Mouse (Mus musculus) hindbrain, embryonic 11.5 days (tissue): Measurements from ENCODE around the gene Frem2. TPM values are rescaled to one million over a fixed set of nuclear protein-coding genes. Genes with fewer than 3 reads are reported as not detected.

Experiments
- ATAC-seq: fragments of 200-750 bp; cut with Nextera tagmentation; 2 replicates; pipeline ENCODE4 v1.8.0; 2017; ENCODE audit warnings: mild to moderate bottlenecking, moderate TSS enrichment, moderate library complexity; ENCODE audit not compliant: low FRiP score
- DNase-seq: peaks from one replicate; pipeline ENCODE4 v3.0.0-alpha.2; 2015; ENCODE audit warnings: low spot score
- H3K27ac ChIP-seq: fragments of 300-500 bp; sonication (generic); 2 replicates; pipeline ENCODE4 v1.5.1; 2014; ENCODE audit warnings: mild to moderate bottlenecking, low read depth, low read length
- H3K27me3 ChIP-seq: fragments of 300-500 bp; sonication (generic); 2 replicates; pipeline ENCODE4 v1.6.1; 2014; ENCODE audit warnings: mild to moderate bottlenecking, low read length, moderate library complexity, mixed read lengths; ENCODE audit not compliant: control insufficient read depth, insufficient read depth
- H3K36me3 ChIP-seq: fragments of 300-500 bp; sonication (generic); 2 replicates; pipeline ENCODE4 v1.6.1; 2014; ENCODE audit warnings: mild to moderate bottlenecking, low read length, moderate library complexity, mixed read lengths; ENCODE audit not compliant: control insufficient read depth, insufficient read depth
- H3K4me1 ChIP-seq: fragments of 300-500 bp; sonication (generic); replicated peaks from 2 replicates; pipeline ENCODE4 v1.6.1; 2014; ENCODE audit warnings: low read length, mixed read lengths; ENCODE audit not compliant: control insufficient read depth, insufficient read depth
- H3K4me2 ChIP-seq: fragments of 300-500 bp; sonication (generic); replicated peaks from 2 replicates; pipeline ENCODE4 v1.6.1; 2014; ENCODE audit warnings: mild to moderate bottlenecking, low read depth, low read length
- H3K4me3 ChIP-seq: fragments of 300-500 bp; sonication (generic); 2 replicates; pipeline ENCODE4 v1.5.1; 2014; ENCODE audit warnings: low read depth, low read length
- H3K9ac ChIP-seq: fragments of 300-500 bp; sonication (generic); 2 replicates; pipeline ENCODE4 v1.6.1; 2014; ENCODE audit warnings: low read depth, low read length
- H3K9me3 ChIP-seq: fragments of 300-500 bp; sonication (generic); 2 replicates; pipeline ENCODE4 v1.6.1; 2016; ENCODE audit warnings: low read length; ENCODE audit not compliant: control insufficient read depth
- WGBS: fragments of 180-500 bp; shearing (Covaris S2); extraction: QIAGEN DNeasy Blood & Tissue Kit; methylation state at CpG from one replicate; pipeline ENCODE4 v1.1.7; 2014; 5-methylcytosine and 5-hydroxymethylcytosine counted together
- polyA plus RNA-seq: library from polyadenylated mRNA; unstranded; fragments of >200 nt; fragmentation: Nextera tagmentation; extraction: Ambion mirVana; gene quantifications from 2 replicates; pipeline ENCODE4 v1.2.1, GENCODE M21; 2014

Frem2 gene
- polyA plus RNA-seq, 1 experiment from 2014 or later = 3.4 TPM

DNA sequence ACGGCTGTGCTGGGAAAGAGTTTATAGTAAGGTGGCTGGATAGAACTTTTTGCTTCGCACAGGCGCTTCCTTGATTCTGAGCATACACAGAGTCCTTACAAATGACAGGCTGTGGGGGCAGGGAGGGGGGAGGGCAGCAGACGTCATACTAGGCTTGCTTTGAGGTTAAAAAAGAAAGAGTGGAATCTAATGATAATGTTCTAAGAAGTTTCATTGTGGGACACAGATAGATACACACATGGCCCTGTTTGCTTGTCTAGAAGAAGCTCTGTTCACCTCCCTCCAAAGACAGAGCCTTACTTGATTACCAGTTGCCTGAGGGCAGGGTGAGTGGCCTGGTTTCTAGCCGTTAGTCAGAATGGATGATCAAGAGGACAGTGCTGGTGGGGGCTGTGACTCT lies 144.1 kb downstream of the Frem2 start:
- Histone ChIP-seq H3K9me3 (no peaks in the 10 kb centered on the region), H3K27me3 (no peaks in the 10 kb centered on the region), H3K27ac (no peak overlapping the region), H3K4me1 (no peaks in the 10 kb centered on the region), H3K9ac (no peak overlapping the region), H3K4me2 (no peak overlapping the region), H3K36me3 (no peaks in the 10 kb centered on the region), H3K4me3 (no peak overlapping the region)
- ATAC-seq (no peak), DNase-seq (no peak)
- 73% methylated on average over 5 of the region's 5 CpGs for WGBS

DNA sequence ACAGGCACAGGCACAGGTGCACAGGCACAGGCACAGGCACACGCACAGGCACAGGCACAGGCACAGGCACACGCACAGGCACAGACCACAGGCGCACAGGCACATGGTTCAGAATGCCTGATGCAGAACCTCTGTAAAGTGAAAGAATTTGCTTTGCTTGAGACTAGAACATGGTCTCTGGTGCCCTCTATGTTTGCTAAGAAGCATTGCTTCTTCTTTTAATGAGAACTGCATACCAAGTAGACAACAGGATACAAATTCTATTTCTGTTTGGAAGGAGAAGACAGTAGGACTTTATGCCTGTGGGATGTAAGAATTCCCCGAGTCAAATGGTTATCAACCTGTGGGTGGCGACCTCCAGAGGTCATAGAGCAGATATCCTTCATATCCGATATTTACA lies 154.7 kb downstream of the Frem2 start:
- no peak overlapping the region for H3K4me3 ChIP-seq
- H3K27me3 ChIP-seq = no peaks in the 10 kb centered on the region
- 75% methylated on average over 6 of the region's 6 CpGs for WGBS
- no peaks in the 10 kb centered on the region for H3K36me3 ChIP-seq
- no peak overlapping the region for H3K27ac ChIP-seq
- no peak overlapping the region for H3K4me2 ChIP-seq
- no peaks in the 10 kb centered on the region for H3K4me1 ChIP-seq
- ATAC-seq = no peak
- DNase-seq = no peak
- no peaks in the 10 kb centered on the region for H3K9me3 ChIP-seq
- H3K9ac ChIP-seq = no peak overlapping the region

DNA sequence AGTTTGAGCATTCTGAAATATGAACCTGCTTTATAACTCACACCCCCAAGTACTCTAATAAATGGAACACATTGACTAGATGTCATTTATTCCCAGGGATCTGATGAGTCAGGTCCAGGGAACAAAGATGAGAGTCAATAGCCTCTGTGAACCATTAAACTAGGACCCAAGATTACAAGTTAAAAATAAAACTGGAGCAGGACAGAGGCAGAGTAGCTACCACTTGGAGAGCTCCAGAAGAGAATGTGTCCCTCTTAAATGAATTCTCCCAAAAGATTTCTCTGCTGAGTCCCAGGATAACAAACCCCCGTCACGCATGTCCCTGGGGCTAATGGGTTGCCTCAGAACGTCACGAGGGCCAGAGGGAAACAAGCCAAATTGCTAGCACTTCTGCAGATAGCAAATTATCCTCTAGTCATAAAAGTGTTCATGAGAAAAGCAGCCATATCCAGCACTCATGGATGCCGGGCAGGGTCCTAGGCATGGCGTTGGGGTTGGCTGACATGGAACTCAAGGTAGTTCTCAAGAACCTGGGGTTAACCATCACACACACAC lies 158.7 kb downstream of the Frem2 start:
- H3K4me2 ChIP-seq = no peak overlapping the region
- DNase-seq (no peak), ATAC-seq (no peak)
- H3K4me3 ChIP-seq = no peak overlapping the region
- 88% methylated on average over 6 of the region's 6 CpGs for WGBS
- H3K9me3 ChIP-seq = no peaks in the 10 kb centered on the region
- no peak overlapping the region for H3K9ac ChIP-seq
- H3K27ac ChIP-seq = no peak overlapping the region
- no peaks in the 10 kb centered on the region for H3K4me1 ChIP-seq
- no peaks in the 10 kb centered on the region for H3K27me3 ChIP-seq
- H3K36me3 ChIP-seq = no peaks in the 10 kb centered on the region

DNA sequence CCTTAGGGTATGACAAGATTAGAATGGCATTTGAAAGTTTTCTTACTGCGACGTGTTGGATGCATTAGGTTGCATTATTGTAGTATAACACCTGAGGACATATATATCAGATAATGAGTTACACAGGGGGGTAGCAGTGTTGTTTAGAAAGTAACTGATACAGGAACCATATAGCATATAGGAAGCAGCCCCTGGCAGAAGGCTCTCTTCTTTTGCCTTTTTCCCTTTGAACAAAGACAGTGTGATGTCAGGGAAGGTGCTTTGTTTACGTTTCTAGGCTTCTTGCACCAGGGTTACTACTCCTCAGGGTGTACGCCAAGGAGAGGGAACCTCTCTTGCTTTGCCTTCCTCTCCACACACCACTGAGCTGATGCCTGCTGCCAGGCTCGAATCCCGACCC lies 168.8 kb downstream of the Frem2 start, which contains the start of gene Stoml3:
Gene Stoml3 (plus strand): TSS at position 301 of the 400 bp plus-strand sequence.
- no peak within 1 kb of the TSS for H3K4me3 ChIP-seq
- no peak within 1 kb of the TSS for H3K9ac ChIP-seq
- no peaks in the 10 kb centered on the region for H3K36me3 ChIP-seq
- no peaks in the 10 kb centered on the region for H3K27me3 ChIP-seq
- DNase-seq (no peak), ATAC-seq (no peak)
- H3K27ac ChIP-seq = no peak within 1 kb of the TSS
- H3K4me1 ChIP-seq = no peaks in the 10 kb centered on the region
- WGBS = 78% methylated on average over 6 of the region's 6 CpGs
- no peaks in the 10 kb centered on the region for H3K9me3 ChIP-seq
- no peak within 1 kb of the TSS for H3K4me2 ChIP-seq

DNA sequence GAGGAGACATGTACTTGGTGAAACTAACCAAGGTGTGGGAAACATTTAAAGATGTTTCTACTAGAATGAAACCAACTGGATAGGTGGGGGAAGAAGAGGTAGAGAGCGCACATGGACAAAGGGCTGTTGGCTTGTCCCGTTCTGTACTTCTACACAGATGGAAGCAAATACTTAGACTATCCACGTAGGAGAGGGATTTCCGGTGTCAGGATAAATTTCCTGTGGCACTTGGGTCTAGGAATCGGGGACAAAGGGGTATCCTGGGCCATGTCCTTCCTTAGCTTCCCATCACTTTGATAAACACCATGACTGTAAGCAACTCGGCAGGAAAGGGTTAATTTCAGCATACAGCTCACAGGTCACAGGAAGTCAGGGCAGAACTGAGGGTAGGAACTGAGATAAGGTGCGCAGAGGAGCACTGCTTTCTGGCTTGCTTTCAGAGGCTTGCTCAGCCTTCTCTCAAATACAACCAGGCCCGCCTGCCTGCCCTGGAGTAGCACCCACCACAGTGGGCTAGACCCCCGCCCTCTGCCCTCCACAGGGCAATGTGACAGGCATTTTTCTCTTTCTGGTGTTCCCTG lies 170.1 kb downstream of the Frem2 start:
- ATAC-seq (no peak), DNase-seq (no peak)
- Histone ChIP-seq H3K27ac (no peak overlapping the region), H3K9ac (no peak overlapping the region), H3K4me2 (no peak overlapping the region), H3K4me1 (no peaks in the 10 kb centered on the region), H3K9me3 (no peaks in the 10 kb centered on the region), H3K36me3 (no peaks in the 10 kb centered on the region), H3K4me3 (no peak overlapping the region), H3K27me3 (no peaks in the 10 kb centered on the region)
- WGBS = 77% methylated on average over 9 of the region's 9 CpGs

DNA sequence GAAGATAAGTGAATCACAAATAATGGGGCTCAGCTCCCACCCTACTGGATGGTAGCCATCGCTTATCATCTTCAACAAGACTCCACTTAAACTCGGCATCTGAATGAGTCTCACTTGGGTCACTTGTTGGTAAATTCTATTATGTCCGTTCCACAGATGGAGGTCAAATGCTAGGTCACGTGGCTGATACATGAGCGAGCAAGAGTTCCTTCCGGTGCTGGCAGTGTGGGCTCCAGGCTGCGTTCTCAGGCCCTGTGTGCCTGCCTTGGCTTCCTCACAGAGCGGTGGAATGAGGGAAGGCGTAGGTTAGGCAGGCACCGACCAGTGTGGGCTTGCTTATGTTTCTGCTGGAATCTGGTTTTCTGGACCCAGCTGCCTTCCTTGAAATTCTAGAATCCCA lies 170.6 kb downstream of the Frem2 start:
- no peak overlapping the region for H3K4me3 ChIP-seq
- no peaks in the 10 kb centered on the region for H3K27me3 ChIP-seq
- H3K4me2 ChIP-seq = no peak overlapping the region
- no peaks in the 10 kb centered on the region for H3K4me1 ChIP-seq
- DNase-seq (no peak), ATAC-seq (no peak)
- H3K9me3 ChIP-seq = no peaks in the 10 kb centered on the region
- H3K9ac ChIP-seq = no peak overlapping the region
- 76% methylated on average over 10 of the region's 10 CpGs for WGBS
- no peaks in the 10 kb centered on the region for H3K36me3 ChIP-seq
- H3K27ac ChIP-seq = no peak overlapping the region

DNA sequence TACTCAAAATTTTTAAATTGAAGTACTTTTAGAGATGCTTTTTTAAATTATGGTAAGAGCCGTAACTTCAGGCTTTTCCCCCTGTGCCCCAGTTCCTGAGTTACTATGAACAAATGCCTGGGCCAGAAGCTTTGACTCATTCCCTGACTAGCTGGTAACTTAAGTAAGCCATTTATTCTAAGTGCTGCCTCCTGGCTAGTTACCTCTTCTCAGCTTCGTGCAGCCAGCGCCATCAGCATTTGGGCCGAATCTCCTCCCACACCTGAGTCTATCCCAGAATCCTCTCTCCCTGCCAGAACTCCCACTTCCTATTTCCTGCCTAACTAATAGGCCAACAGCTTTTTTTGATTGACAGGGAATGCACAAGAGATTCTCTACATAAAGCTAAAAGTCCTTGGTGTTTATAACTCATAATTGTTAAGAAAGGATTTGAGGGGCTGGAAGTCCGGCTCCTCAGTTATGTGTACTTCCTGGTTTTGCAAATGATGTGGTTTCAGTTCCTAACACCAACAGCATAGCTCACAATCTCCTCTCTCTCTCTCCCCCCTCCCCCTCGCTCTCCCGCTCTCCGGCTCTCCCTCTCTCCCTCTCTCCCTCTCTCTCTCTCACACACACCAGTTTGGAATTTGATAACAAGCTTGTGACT lies 173.6 kb downstream of the Frem2 start:
- Histone ChIP-seq H3K9ac (no peak overlapping the region), H3K4me1 (no peaks in the 10 kb centered on the region), H3K9me3 (no peaks in the 10 kb centered on the region), H3K27ac (no peak overlapping the region), H3K36me3 (0 out of 2 replicates have a peak, but pooled peaks cover 3% of the 10 kb centered on the region), H3K4me2 (no peak overlapping the region), H3K4me3 (no peak overlapping the region), H3K27me3 (no peaks in the 10 kb centered on the region)
- no peak for ATAC-seq
- WGBS = 87% methylated on average over 8 of the region's 8 CpGs
- no peak for DNase-seq

DNA sequence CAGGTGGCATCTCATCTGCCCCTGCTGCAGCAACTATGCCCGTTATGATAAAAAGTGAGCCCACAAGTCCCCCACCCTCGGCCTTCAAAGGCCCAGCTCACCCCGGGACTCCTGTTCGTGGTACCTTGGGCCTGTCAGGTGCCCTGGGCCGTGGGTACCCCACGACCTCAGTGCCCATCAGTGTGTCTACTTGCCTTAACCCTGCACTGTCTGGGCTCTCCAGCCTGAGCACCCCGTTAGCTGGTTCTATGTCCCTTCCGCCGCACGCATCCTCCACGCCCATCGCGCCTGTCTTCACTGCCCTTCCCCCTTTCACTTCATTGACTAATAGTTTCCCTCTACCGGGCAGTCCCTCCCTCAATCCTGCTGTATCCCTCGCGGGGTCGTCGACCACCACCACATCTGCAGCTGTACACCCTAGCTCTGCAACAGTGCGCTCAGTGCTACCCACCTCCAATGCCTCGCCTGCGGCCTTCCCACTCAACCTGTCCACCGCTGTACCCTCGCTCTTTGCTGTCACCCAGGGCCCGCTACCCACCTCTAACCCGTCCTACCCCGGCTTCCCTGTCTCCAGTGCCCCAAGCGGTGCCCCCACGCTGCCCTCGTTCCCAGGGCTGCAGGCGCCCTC lies 178.6 kb downstream of the Frem2 start:
- Histone ChIP-seq H3K9ac (no peak overlapping the region), H3K27ac (no peak overlapping the region), H3K4me3 (no peak overlapping the region), H3K36me3 (peaks cover 16% of the 10 kb centered on the region), H3K4me1 (no peaks in the 10 kb centered on the region), H3K4me2 (no peak overlapping the region), H3K27me3 (no peaks in the 10 kb centered on the region), H3K9me3 (no peaks in the 10 kb centered on the region)
- DNase-seq (no peak), ATAC-seq (no peak)
- 96% methylated on average over 30 of the region's 30 CpGs for WGBS

DNA sequence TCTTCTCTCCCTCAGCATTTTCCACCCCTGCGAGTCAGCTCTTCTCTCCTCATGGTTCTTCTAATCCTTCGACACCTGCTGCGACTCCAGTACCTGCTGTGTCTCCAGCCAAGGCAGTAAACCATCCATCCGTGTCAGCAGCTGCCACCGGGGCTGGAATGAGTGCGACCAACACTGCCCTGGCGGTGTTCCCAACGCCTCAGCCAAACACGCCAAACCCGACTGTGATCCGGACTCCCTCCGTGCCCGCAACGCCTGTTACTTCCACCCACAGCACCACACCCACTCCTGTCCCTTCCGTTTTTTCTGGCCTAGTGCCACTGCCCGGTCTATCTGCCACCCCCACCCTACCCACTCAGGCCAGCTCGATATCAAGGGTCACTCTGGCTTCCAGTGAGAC lies 179.7 kb downstream of the Frem2 start:
- Histone ChIP-seq H3K4me2 (no peak overlapping the region), H3K27ac (no peak overlapping the region), H3K27me3 (no peaks in the 10 kb centered on the region), H3K9ac (no peak overlapping the region), H3K36me3 (peaks cover 16% of the 10 kb centered on the region), H3K4me1 (no peaks in the 10 kb centered on the region), H3K4me3 (no peak overlapping the region), H3K9me3 (no peaks in the 10 kb centered on the region)
- no peak for ATAC-seq
- WGBS = 94% methylated on average over 17 of the region's 17 CpGs
- DNase-seq = no peak
